Mouse (Mus musculus) liver, embryonic 16.5 days (tissue): ENCODE data around the gene Faap100. TPM values are rescaled to one million over a fixed set of nuclear protein-coding genes. Genes with fewer than 3 reads are reported as not detected.

Experiments used
- ATAC-seq: fragments of 200-750 bp; cut with Nextera tagmentation; 2 replicates; pipeline ENCODE4 v1.8.0; 2017; ENCODE audit warnings: low read depth, mild to moderate bottlenecking, moderate number of reproducible peaks, moderate library complexity
- H3K27ac ChIP-seq: fragments of 300-500 bp; sonication (generic); 2 replicates; pipeline ENCODE4 v1.5.1; 2014; ENCODE audit warnings: mild to moderate bottlenecking, low read length
- H3K27me3 ChIP-seq: fragments of 300-500 bp; sonication (generic); 2 replicates; pipeline ENCODE4 v1.6.1; 2014; ENCODE audit warnings: low read depth, low read length, mixed read lengths; ENCODE audit not compliant: control insufficient read depth, insufficient read depth
- H3K36me3 ChIP-seq: fragments of 300-500 bp; sonication (generic); 2 replicates; pipeline ENCODE4 v1.6.1; 2014; ENCODE audit warnings: mild to moderate bottlenecking; ENCODE audit not compliant: control insufficient read depth, insufficient read depth
- H3K4me1 ChIP-seq: fragments of 300-500 bp; sonication (generic); 2 replicates; pipeline ENCODE4 v1.6.1; 2014; ENCODE audit warnings: low read depth, low read length, mixed read lengths; ENCODE audit not compliant: control insufficient read depth
- H3K4me2 ChIP-seq: fragments of 300-500 bp; sonication (generic); 2 replicates; pipeline ENCODE4 v1.6.1; 2014; ENCODE audit warnings: low read depth, low read length, mixed read lengths
- H3K4me3 ChIP-seq: fragments of 300-500 bp; sonication (generic); 2 replicates; pipeline ENCODE4 v1.5.1; 2014; ENCODE audit warnings: low read depth, mild to moderate bottlenecking, low read length
- H3K9ac ChIP-seq: fragments of 300-500 bp; sonication (generic); 2 replicates; pipeline ENCODE4 v1.6.1; 2014; ENCODE audit warnings: low read depth, low read length
- H3K9me3 ChIP-seq: fragments of 300-500 bp; sonication (generic); replicated peaks from 2 replicates; pipeline ENCODE4 v1.6.1; 2016; ENCODE audit warnings: low read length; ENCODE audit not compliant: control insufficient read depth
- WGBS: fragments of 180-500 bp; shearing (Covaris S2); extraction: QIAGEN DNeasy Blood & Tissue Kit; methylation state at CpG from one replicate; pipeline ENCODE4 v1.1.7; 2014; ENCODE audit not compliant: insufficient replicate concordance; 5-methylcytosine and 5-hydroxymethylcytosine counted together
- polyA plus RNA-seq: library from polyadenylated mRNA; unstranded; fragments of >200 nt; fragmentation: Nextera tagmentation; extraction: Ambion mirVana; gene quantifications from 2 replicates; pipeline ENCODE4 v1.2.1, GENCODE M21; 2015

Gene Faap100
- polyA plus RNA-seq, 1 experiment from 2014 or later, result 6.5 TPM

GRCm38 (mm10) chr11:120369656-120370055 is 8.9 kb downstream of the Faap100 start:
- no peak overlapping the region for H3K4me3 ChIP-seq
- no peaks in the 10 kb centered on the region; the same call in 1 of the 2 replicates for H3K4me1 ChIP-seq
- peak; percentile 70 for ATAC-seq
- H3K9me3 ChIP-seq, result no peaks in the 10 kb centered on the region
- H3K9ac ChIP-seq, result no peak overlapping the region
- H3K36me3 ChIP-seq, result no peaks in the 10 kb centered on the region; the same call in 1 of the 2 replicates
- no peaks in the 10 kb centered on the region for H3K27me3 ChIP-seq
- 49% methylated on average over 8 of the region's 8 CpGs for WGBS
- no peak overlapping the region for H3K4me2 ChIP-seq
- no peak overlapping the region for H3K27ac ChIP-seq

- Histone ChIP-seq H3K27me3 (no peaks in the 10 kb centered on the region), H3K4me3 (no peak overlapping the region), H3K27ac (no peak overlapping the region), H3K9ac (no peak overlapping the region), H3K4me2 (no peak overlapping the region), H3K4me1 (no peaks in the 10 kb centered on the region; the same call in 1 of the 2 replicates), H3K36me3 (no peaks in the 10 kb centered on the region), H3K9me3 (no peaks in the 10 kb centered on the region)
- whole genome bisulfite sequencing, result 25% methylated on average over 7 of the region's 7 CpGs
- ATAC-seq, result no peak
Measured at GRCm38 (mm10) chr11:120366443-120367027, 12.0 kb downstream of the Faap100 start.

GRCm38 (mm10) chr11:120362891-120363290 is 15.7 kb downstream of the Faap100 start:
- Histone ChIP-seq H3K27ac (no peak overlapping the region), H3K9ac (no peak overlapping the region), H3K4me2 (no peak overlapping the region), H3K9me3 (no peaks in the 10 kb centered on the region), H3K36me3 (no peaks in the 10 kb centered on the region), H3K4me3 (no peak overlapping the region), H3K4me1 (peaks cover 4% of the 10 kb centered on the region), H3K27me3 (no peaks in the 10 kb centered on the region)
- no peak for ATAC-seq
- WGBS, result 60% methylated on average over 6 of the region's 6 CpGs

- no peak within 1 kb of the TSS for H3K4me3 ChIP-seq
- H3K36me3 ChIP-seq, result no peaks in the 10 kb centered on the region
- no peak within 1 kb of the TSS for H3K9ac ChIP-seq
- no peaks in the 10 kb centered on the region for H3K9me3 ChIP-seq
- H3K4me2 ChIP-seq, result no peak within 1 kb of the TSS
- H3K4me1 ChIP-seq, result peaks cover 11% of the 10 kb centered on the region
- no peaks in the 10 kb centered on the region for H3K27me3 ChIP-seq
- no peak within 1 kb of the TSS for H3K27ac ChIP-seq
- no peak for ATAC-seq
- WGBS, result 71% methylated on average over 10 of the region's 10 CpGs
Measured at GRCm38 (mm10) chr11:120361295-120361694, 17.3 kb downstream of the Faap100 start, which contains the start of gene Fscn2. Gene Fscn2, plus strand, starts transcription at chr11:120361534.

- Histone ChIP-seq H3K4me1 (peaks cover 15% of the 10 kb centered on the region), H3K36me3 (no peaks in the 10 kb centered on the region), H3K4me2 (no peak overlapping the region), H3K27ac (no peak overlapping the region), H3K27me3 (no peaks in the 10 kb centered on the region), H3K9ac (no peak overlapping the region), H3K9me3 (no peaks in the 10 kb centered on the region), H3K4me3 (no peak overlapping the region)
- no peak for ATAC-seq
- 72% methylated on average over 5 of the region's 5 CpGs for WGBS
Measured at GRCm38 (mm10) chr11:120360755-120361154, 17.8 kb downstream of the Faap100 start.

GRCm38 (mm10) chr11:120360062-120360461 is 18.5 kb downstream of the Faap100 start:
- WGBS, result 46% methylated on average over 8 of the region's 8 CpGs
- no peak overlapping the region for H3K27ac ChIP-seq
- no peak overlapping the region for H3K4me2 ChIP-seq
- H3K9ac ChIP-seq, result no peak overlapping the region
- no peak for ATAC-seq
- no peaks in the 10 kb centered on the region for H3K27me3 ChIP-seq
- H3K9me3 ChIP-seq, result no peaks in the 10 kb centered on the region
- H3K4me1 ChIP-seq, result peaks cover 22% of the 10 kb centered on the region
- no peak overlapping the region for H3K4me3 ChIP-seq
- no peaks in the 10 kb centered on the region for H3K36me3 ChIP-seq

GRCm38 (mm10) chr11:120359391-120359790 is 19.2 kb downstream of the Faap100 start:
- Histone ChIP-seq H3K27me3 (no peaks in the 10 kb centered on the region), H3K27ac (no peak overlapping the region), H3K9ac (no peak overlapping the region), H3K4me3 (no peak overlapping the region), H3K36me3 (no peaks in the 10 kb centered on the region), H3K4me2 (no peak overlapping the region), H3K9me3 (no peaks in the 10 kb centered on the region), H3K4me1 (peaks cover 29% of the 10 kb centered on the region)
- 74% methylated on average over 6 of the region's 6 CpGs for WGBS
- ATAC-seq, result no peak

GRCm38 (mm10) chr11:120357791-120358401 is 20.7 kb downstream of the Faap100 start:
- Histone ChIP-seq H3K36me3 (no peaks in the 10 kb centered on the region), H3K27me3 (no peaks in the 10 kb centered on the region), H3K27ac (peak overlapping the region; percentile 15), H3K4me2 (no peak overlapping the region), H3K9ac (no peak overlapping the region; the same call in 1 of the 2 replicates), H3K4me1 (peaks cover 44% of the 10 kb centered on the region), H3K4me3 (no peak overlapping the region), H3K9me3 (no peaks in the 10 kb centered on the region)
- no peak for ATAC-seq
- WGBS, result 28% methylated on average over 10 of the region's 10 CpGs

- Histone ChIP-seq H3K36me3 (no peaks in the 10 kb centered on the region), H3K4me1 (peaks cover 49% of the 10 kb centered on the region), H3K9me3 (no peaks in the 10 kb centered on the region), H3K27ac (0 out of 2 replicates have a peak overlapping the region, but pooled peaks have one; percentile 32), H3K9ac (no peak overlapping the region), H3K4me3 (no peak overlapping the region), H3K4me2 (no peak overlapping the region), H3K27me3 (no peaks in the 10 kb centered on the region)
- 83% methylated on average over 4 of the region's 4 CpGs for WGBS
- ATAC-seq, result no peak
Measured at GRCm38 (mm10) chr11:120356900-120357299, 21.7 kb downstream of the Faap100 start.
